Mouse (Mus musculus) neural tube, embryonic 13.5 days (tissue): ENCODE results near the gene Asb16. TPM values are rescaled to one million over a fixed set of nuclear protein-coding genes. Genes with fewer than 3 reads are reported as not detected.
A peak's percentile ranks its signal among the peaks of the same experiment; 100 is the strongest.

Experiments used
- ATAC-seq: fragments of 200-750 bp; cut with Nextera tagmentation; 2 replicates; pipeline ENCODE4 v1.8.0; 2017; ENCODE audit warnings: low read depth, mild to moderate bottlenecking, moderate TSS enrichment, moderate library complexity
- H3K27ac ChIP-seq: fragments of 300-500 bp; sonication (generic); replicated peaks from 2 replicates; pipeline ENCODE4 v1.5.1; 2015; ENCODE audit warnings: moderate library complexity, mild to moderate bottlenecking, inconsistent platforms
- H3K27me3 ChIP-seq: fragments of 300-500 bp; sonication (generic); 2 replicates; pipeline ENCODE4 v1.6.1; 2015; ENCODE audit warnings: mild to moderate bottlenecking, inconsistent platforms
- H3K36me3 ChIP-seq: fragments of 300-500 bp; sonication (generic); 2 replicates; pipeline ENCODE4 v1.6.1; 2015; ENCODE audit warnings: mild to moderate bottlenecking, inconsistent platforms
- H3K4me1 ChIP-seq: fragments of 300-500 bp; sonication (generic); replicated peaks from 2 replicates; pipeline ENCODE4 v1.6.1; 2015; ENCODE audit warnings: inconsistent platforms
- H3K4me2 ChIP-seq: fragments of 300-500 bp; sonication (generic); 2 replicates; pipeline ENCODE4 v1.6.1; 2015; ENCODE audit warnings: inconsistent platforms, mild to moderate bottlenecking, moderate library complexity
- H3K4me3 ChIP-seq: fragments of 300-500 bp; sonication (generic); 2 replicates; pipeline ENCODE4 v1.5.1; 2015; ENCODE audit warnings: mild to moderate bottlenecking, inconsistent platforms
- H3K9ac ChIP-seq: fragments of 300-500 bp; sonication (generic); 2 replicates; pipeline ENCODE4 v1.6.1; 2015; ENCODE audit warnings: moderate library complexity, mild to moderate bottlenecking, inconsistent platforms
- H3K9me3 ChIP-seq: fragments of 300-500 bp; sonication (generic); 2 replicates; pipeline ENCODE4 v1.6.1; 2016; ENCODE audit warnings: inconsistent platforms
- WGBS: fragments of 180-500 bp; shearing (Covaris S2); methylation state at CpG from one replicate; pipeline ENCODE4 v1.1.7; 2015; 5-methylcytosine and 5-hydroxymethylcytosine counted together
- polyA plus RNA-seq: library from polyadenylated mRNA; unstranded; fragments of >200 nt; fragmentation: Nextera tagmentation; extraction: Ambion mirVana; gene quantifications from 2 replicates; pipeline ENCODE4 v1.2.1, GENCODE M21; 2015

Gene Asb16
- polyA plus RNA-seq, 1 experiment from 2014 or later, result not detected

- no peak for ATAC-seq
- Histone ChIP-seq H3K36me3 (no peaks in the 10 kb centered on the region), H3K27ac (no peak overlapping the region), H3K4me3 (no peak overlapping the region), H3K4me2 (no peak overlapping the region), H3K4me1 (peaks cover 41% of the 10 kb centered on the region), H3K27me3 (no peaks in the 10 kb centered on the region), H3K9ac (no peak overlapping the region), H3K9me3 (no peaks in the 10 kb centered on the region)
- 82% methylated on average over 6 of the region's 6 CpGs for WGBS
Measured at GRCm38 (mm10) chr11:102246273-102246635, 22.3 kb upstream of the Asb16 start.

- Histone ChIP-seq H3K27ac (no peak overlapping the region), H3K9me3 (no peaks in the 10 kb centered on the region), H3K36me3 (no peaks in the 10 kb centered on the region), H3K4me1 (peaks cover 41% of the 10 kb centered on the region), H3K27me3 (no peaks in the 10 kb centered on the region), H3K9ac (no peak overlapping the region), H3K4me2 (no peak overlapping the region), H3K4me3 (no peak overlapping the region)
- no peak for ATAC-seq
- 87% methylated on average over 4 of the region's 4 CpGs for WGBS
Measured at GRCm38 (mm10) chr11:102246871-102247270, 21.7 kb upstream of the Asb16 start.

DNA sequence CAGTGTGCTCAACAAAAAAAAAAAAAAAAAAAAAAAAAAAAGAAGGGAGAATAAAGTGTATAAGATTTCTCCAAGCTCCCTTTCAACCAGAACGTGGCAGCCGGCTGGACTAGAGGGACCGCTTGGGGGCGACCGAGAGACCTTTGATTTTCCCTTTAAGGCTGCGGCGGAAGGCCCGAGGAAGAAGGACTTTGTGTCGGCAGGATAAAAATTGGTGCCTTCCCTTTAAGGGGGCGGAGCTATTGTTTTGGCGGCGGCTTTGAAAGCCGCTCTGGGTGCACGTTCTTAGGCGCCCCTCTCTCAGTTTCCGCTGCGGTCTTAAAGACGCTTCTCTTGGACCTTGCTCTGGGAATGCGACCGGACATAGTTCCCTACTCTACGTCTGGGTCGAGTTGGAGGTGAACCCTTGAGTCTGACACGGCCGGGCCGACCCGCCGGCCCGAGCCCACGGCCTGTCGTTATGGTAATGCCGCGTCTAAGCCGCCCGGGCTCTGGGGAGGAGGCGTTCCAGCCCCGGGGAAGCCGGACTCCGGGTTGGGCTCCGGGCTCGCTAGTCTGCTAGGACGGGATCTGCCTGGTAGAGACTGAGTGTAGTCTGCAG lies 19.8 kb upstream of the Asb16 start, which contains the start of gene BC030867:
TSS of gene BC030867 (plus strand) at position 253 of the 601 bp plus-strand sequence.
- Histone ChIP-seq H3K4me3 (peak within 1 kb of the TSS; percentile 49), H3K4me1 (peaks cover 41% of the 10 kb centered on the region), H3K9ac (peak within 1 kb of the TSS; percentile 62), H3K36me3 (no peaks in the 10 kb centered on the region), H3K27ac (0 out of 2 replicates have a peak within 1 kb of the TSS, but pooled peaks have one; percentile 28), H3K9me3 (no peaks in the 10 kb centered on the region), H3K4me2 (peak within 1 kb of the TSS; percentile 83), H3K27me3 (no peaks in the 10 kb centered on the region)
- WGBS, result under 1% methylated on average over 41 of the region's 41 CpGs
- ATAC-seq, result peak; percentile 44

DNA sequence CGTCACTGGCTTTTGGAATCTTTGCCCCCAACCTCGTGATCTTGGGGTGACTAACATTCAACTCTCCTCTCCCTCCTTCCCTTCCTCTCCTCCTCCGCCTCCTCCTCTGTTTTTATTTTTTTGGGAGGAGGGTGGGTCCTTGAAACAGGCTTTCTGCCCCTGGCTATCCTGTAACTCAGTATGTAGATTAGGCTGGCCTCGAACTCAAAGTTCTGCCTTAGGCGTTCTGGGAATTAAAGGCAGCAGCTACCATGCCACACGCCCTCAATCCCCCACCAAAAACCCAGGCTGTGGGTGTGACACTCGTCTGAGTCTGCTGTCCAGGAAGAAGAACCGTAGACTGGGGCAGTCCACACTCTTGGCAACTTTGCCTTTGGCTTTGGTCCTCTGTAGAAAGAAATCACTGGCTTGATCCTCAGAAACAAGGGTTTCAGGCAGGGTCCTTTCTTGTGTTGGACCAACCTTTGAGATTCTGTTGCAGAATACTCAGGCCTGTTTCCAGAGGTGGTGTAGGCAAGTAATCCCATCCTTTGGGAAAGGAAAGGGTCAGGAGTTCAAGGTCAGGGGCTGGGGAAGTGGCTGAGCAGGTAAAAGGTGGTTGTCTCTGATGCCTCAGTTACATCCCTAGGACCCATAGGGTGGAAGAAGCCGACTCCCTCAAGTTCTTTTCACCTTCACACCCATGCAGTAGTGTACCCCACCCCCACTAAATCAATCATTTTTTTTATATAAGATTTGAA lies 19.0 kb upstream of the Asb16 start:
- Histone ChIP-seq H3K4me3 (peak overlapping the region; percentile 49), H3K36me3 (no peaks in the 10 kb centered on the region), H3K9me3 (no peaks in the 10 kb centered on the region), H3K9ac (peak overlapping the region; percentile 62), H3K27ac (no peak overlapping the region), H3K4me1 (peaks cover 37% of the 10 kb centered on the region), H3K4me2 (peak overlapping the region; percentile 83), H3K27me3 (no peaks in the 10 kb centered on the region)
- 13% methylated on average over 9 of the region's 9 CpGs for WGBS
- ATAC-seq, result no peak

GRCm38 (mm10) chr11:102257514-102257913 lies 11.0 kb upstream of the Asb16 start:
- Histone ChIP-seq H3K4me3 (no peak overlapping the region), H3K4me1 (0 out of 2 replicates have a peak, but pooled peaks cover 4% of the 10 kb centered on the region), H3K9ac (no peak overlapping the region), H3K4me2 (no peak overlapping the region), H3K36me3 (no peaks in the 10 kb centered on the region), H3K27me3 (no peaks in the 10 kb centered on the region), H3K27ac (no peak overlapping the region), H3K9me3 (no peaks in the 10 kb centered on the region)
- no peak for ATAC-seq
- WGBS, result 36% methylated on average over 9 of the region's 9 CpGs

DNA sequence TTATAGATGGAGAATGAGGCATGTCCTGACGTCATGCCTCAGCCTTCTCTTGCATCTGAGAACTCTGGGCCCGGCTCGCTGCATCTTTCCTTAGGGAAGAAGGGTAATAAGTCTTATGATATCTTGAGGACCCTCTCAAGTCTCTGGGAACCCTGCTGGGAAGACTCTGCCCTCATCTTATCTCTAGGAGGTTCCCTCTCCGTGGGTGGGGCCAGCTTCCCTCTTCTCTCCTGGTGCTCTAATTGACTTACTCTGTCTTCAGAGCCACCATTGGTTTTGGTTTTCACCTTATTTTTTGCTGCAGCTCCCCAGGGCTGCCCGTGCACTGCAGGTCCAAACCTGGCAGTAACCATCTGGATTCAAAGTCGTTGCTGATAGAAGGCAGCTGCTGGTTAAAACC lies 10.4 kb upstream of the Asb16 start:
- H3K4me3 ChIP-seq, result no peak overlapping the region
- H3K27ac ChIP-seq, result no peak overlapping the region
- H3K9me3 ChIP-seq, result no peaks in the 10 kb centered on the region
- WGBS, result 83% methylated on average over 6 of the region's 6 CpGs
- no peak overlapping the region for H3K4me2 ChIP-seq
- 0 out of 2 replicates have a peak, but pooled peaks cover 4% of the 10 kb centered on the region for H3K4me1 ChIP-seq
- H3K27me3 ChIP-seq, result no peaks in the 10 kb centered on the region
- H3K36me3 ChIP-seq, result no peaks in the 10 kb centered on the region
- H3K9ac ChIP-seq, result no peak overlapping the region
- no peak for ATAC-seq

DNA sequence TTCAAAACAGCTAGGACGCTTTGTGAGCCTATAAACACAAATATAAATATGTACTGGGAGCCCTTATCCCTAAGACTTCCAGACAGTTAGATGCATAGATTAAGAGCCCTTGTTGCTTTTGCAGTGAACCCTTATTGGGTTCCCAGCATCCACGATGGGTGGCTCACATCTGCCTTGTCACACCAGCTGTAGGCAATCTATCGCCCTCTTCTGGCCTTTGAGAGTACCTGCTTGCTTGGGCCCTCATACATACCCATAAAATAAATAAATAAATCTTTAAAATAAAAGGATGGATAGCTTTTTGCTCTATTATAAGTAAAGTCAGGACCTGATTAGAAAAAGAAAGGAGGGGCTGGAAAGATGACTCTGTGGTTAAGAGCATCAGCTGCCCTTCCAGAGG lies 10.0 kb upstream of the Asb16 start:
- no peak overlapping the region for H3K27ac ChIP-seq
- 0 out of 2 replicates have a peak, but pooled peaks cover 4% of the 10 kb centered on the region for H3K4me1 ChIP-seq
- no peaks in the 10 kb centered on the region for H3K9me3 ChIP-seq
- H3K9ac ChIP-seq, result no peak overlapping the region
- H3K27me3 ChIP-seq, result no peaks in the 10 kb centered on the region
- no peak overlapping the region for H3K4me3 ChIP-seq
- H3K4me2 ChIP-seq, result no peak overlapping the region
- H3K36me3 ChIP-seq, result no peaks in the 10 kb centered on the region
- 87% methylated on average over 3 of the region's 3 CpGs for WGBS
- no peak for ATAC-seq

DNA sequence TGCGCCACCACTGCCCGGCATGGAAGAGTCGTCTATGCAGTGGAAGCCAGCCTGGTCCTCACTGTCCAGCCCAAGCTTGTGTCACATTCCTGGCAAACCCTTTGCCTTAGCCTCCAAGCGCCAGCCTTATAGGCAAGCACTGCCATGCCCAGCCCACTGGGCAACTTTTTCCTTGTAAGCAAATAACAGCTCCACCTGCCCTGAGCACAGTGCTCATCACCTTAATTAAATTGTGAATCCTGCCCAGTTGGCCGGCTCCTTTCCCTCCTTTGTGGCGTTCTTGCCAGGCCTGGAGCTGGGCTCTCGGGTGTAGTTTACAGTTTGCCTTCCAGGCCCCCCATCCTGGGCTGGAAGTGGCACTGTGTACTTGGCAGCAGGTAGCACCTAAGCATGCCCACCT lies 5.3 kb upstream of the Asb16 start:
- no peak for ATAC-seq
- no peak overlapping the region for H3K4me2 ChIP-seq
- no peak overlapping the region for H3K9ac ChIP-seq
- H3K4me3 ChIP-seq, result no peak overlapping the region
- H3K36me3 ChIP-seq, result no peaks in the 10 kb centered on the region
- 93% methylated on average over 7 of the region's 7 CpGs for WGBS
- no peaks in the 10 kb centered on the region for H3K27me3 ChIP-seq
- H3K27ac ChIP-seq, result no peak overlapping the region
- no peaks in the 10 kb centered on the region for H3K9me3 ChIP-seq
- 0 out of 2 replicates have a peak, but pooled peaks cover 4% of the 10 kb centered on the region for H3K4me1 ChIP-seq

DNA sequence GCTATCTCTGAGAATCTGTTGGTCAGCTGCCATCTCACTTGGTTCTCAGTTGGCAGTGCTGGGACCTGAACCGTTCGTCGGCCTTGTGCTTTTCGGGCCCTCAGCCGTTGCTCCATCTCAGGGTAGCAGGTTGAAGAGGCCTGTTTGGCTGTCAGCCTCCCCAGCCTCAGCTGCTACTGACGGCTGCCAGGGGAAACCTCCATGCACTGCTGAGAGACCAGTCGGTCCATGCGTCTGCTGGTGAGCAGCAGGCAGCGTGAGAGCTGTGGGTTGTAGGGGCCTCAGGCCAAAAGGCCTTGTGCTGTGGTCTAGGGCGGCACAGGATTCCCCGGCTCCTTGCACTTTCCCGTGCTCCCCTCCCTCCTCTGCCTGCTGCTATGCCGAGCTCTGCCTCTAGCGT lies 2.7 kb upstream of the Asb16 start:
- no peaks in the 10 kb centered on the region for H3K9me3 ChIP-seq
- 0 out of 2 replicates have a peak, but pooled peaks cover 4% of the 10 kb centered on the region for H3K4me1 ChIP-seq
- ATAC-seq, result no peak
- H3K4me2 ChIP-seq, result no peak overlapping the region
- 72% methylated on average over 14 of the region's 14 CpGs for WGBS
- no peak overlapping the region for H3K9ac ChIP-seq
- no peak overlapping the region for H3K27ac ChIP-seq
- H3K4me3 ChIP-seq, result no peak overlapping the region
- H3K36me3 ChIP-seq, result no peaks in the 10 kb centered on the region
- H3K27me3 ChIP-seq, result no peaks in the 10 kb centered on the region

- 0 out of 2 replicates have a peak, but pooled peaks cover 4% of the 10 kb centered on the region for H3K4me1 ChIP-seq
- no peaks in the 10 kb centered on the region for H3K9me3 ChIP-seq
- no peak for ATAC-seq
- no peak overlapping the region for H3K27ac ChIP-seq
- 92% methylated on average over 8 of the region's 8 CpGs for WGBS
- H3K36me3 ChIP-seq, result no peaks in the 10 kb centered on the region
- H3K27me3 ChIP-seq, result no peaks in the 10 kb centered on the region
- H3K9ac ChIP-seq, result no peak overlapping the region
- H3K4me3 ChIP-seq, result no peak overlapping the region
- H3K4me2 ChIP-seq, result no peak overlapping the region
Measured at GRCm38 (mm10) chr11:102266631-102267355, 1.8 kb upstream of the Asb16 start.

- 0 out of 2 replicates have a peak, but pooled peaks cover 4% of the 10 kb centered on the region for H3K4me1 ChIP-seq
- H3K27me3 ChIP-seq, result no peaks in the 10 kb centered on the region
- peak; percentile 80 for ATAC-seq
- H3K4me2 ChIP-seq, result no peak overlapping the region
- whole genome bisulfite sequencing, result 8% methylated on average over 11 of the region's 11 CpGs
- no peaks in the 10 kb centered on the region for H3K9me3 ChIP-seq
- no peak overlapping the region for H3K4me3 ChIP-seq
- H3K27ac ChIP-seq, result no peak overlapping the region
- H3K36me3 ChIP-seq, result no peaks in the 10 kb centered on the region
- no peak overlapping the region for H3K9ac ChIP-seq
Measured at GRCm38 (mm10) chr11:102267480-102267879, 1.1 kb upstream of the Asb16 start.

GRCm38 (mm10) chr11:102276411-102276915 lies 7.9 kb downstream of the Asb16 start:
- WGBS, result 2% methylated on average over 33 of the region's 33 CpGs
- no peak overlapping the region for H3K27ac ChIP-seq

More at GRCm38 (mm10) chr11:102276411-102276915, 7.9 kb downstream of the Asb16 start:
- Histone ChIP-seq H3K36me3 (no peaks in the 10 kb centered on the region), H3K4me1 (peaks cover 14% of the 10 kb centered on the region), H3K9ac (peak overlapping the region; percentile 70), H3K4me3 (peak overlapping the region; percentile 40), H3K9me3 (no peaks in the 10 kb centered on the region), H3K27me3 (peaks cover 18% of the 10 kb centered on the region), H3K4me2 (peak overlapping the region; percentile 78)
- ATAC-seq, result peak; percentile 81
